Mouse (Mus musculus) lung, postnatal 0 days (tissue): ENCODE data around the gene Lmtk2.

Source experiments
- CTCF ChIP-seq: IDR thresholded peaks from 2 replicates; pipeline ENCODE4 v1.5.1; 2016; ENCODE audit warnings: antibody characterized with exemption, mild to moderate bottlenecking
- EP300 ChIP-seq: IDR thresholded peaks from 2 replicates; pipeline ENCODE4 v1.6.1; 2016; ENCODE audit warnings: antibody characterized with exemption, mild to moderate bottlenecking, control low read depth

DNA sequence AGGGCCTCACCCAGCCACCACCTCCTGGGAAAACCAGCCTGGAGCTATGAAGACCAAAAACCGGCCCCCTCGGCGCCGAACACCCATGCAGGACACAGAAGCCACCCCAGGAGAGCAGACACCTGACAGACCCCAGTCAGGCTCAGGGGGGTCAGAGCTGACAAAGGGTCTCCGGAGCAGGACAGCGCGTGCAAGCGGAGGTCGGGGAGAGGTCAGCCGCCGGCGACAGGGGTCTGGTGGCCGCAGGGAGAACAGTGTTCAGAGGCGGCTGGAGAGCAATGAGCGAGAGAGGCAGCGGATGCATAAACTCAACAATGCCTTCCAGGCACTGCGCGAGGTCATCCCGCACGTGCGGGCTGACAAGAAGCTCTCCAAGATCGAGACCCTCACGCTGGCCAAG is 90.8 kb downstream of the Lmtk2 start:
- TF ChIP-seq CTCF (no peak), EP300 (no peak)
